Mouse (Mus musculus) spleen, adult 18-20 months (tissue): Measurements from ENCODE around the gene Slc39a1.

Experiments
- DNase-seq, 2 experiments: peaks; one replicate each; pipeline ENCODE4 v3.0.0; 2022; ENCODE audit warnings: mixed read lengths in 2 of 2

Slc39a1 gene

GRCm38 (mm10) chr3:90247960-90248745 is at the start of gene Slc39a1:
Gene Slc39a1, plus strand, starts transcription at chr3:90248172.
- peak; percentile 84 to 86 for DNase-seq

- no peak for DNase-seq
These were observed 45.1 kb upstream of the Slc39a1 start for GRCm38 (mm10) chr3:90202884-90203283.

GRCm38 (mm10) chr3:90203619-90204018 is 44.4 kb upstream of the Slc39a1 start:
- no peak for DNase-seq

- no peak for DNase-seq
These were observed 43.4 kb upstream of the Slc39a1 start for GRCm38 (mm10) chr3:90204582-90204981.

- DNase-seq: no peak
These were observed 39.3 kb upstream of the Slc39a1 start for GRCm38 (mm10) chr3:90208662-90209061.

GRCm38 (mm10) chr3:90209908-90210566 is 37.9 kb upstream of the Slc39a1 start:
- DNase-seq: no peak

GRCm38 (mm10) chr3:90211475-90212398 is 36.2 kb upstream of the Slc39a1 start:
- no peak for DNase-seq

- no peak for DNase-seq
These were observed 35.2 kb upstream of the Slc39a1 start for GRCm38 (mm10) chr3:90212723-90213122.

GRCm38 (mm10) chr3:90213377-90213866 is 34.5 kb upstream of the Slc39a1 start, which contains the start of the genes Rps27 and Rab13:
Gene Rps27, minus strand, starts transcription at chr3:90213651.
Gene Rab13, plus strand, starts transcription at chr3:90213695.
- peak; percentile 78 for DNase-seq

- no peak for DNase-seq
These were observed 33.9 kb upstream of the Slc39a1 start for GRCm38 (mm10) chr3:90213956-90214684.

- DNase-seq: no peak
These were observed 32.1 kb upstream of the Slc39a1 start for GRCm38 (mm10) chr3:90215825-90216380.

- peak in 1 of 2 experiments; percentile 61 for DNase-seq
These were observed 27.9 kb upstream of the Slc39a1 start for GRCm38 (mm10) chr3:90220088-90220487.

GRCm38 (mm10) chr3:90220531-90220951 is 27.4 kb upstream of the Slc39a1 start:
- peak; percentile 28 to 35 for DNase-seq

- DNase-seq: no peak
These were observed 26.8 kb upstream of the Slc39a1 start for GRCm38 (mm10) chr3:90221123-90221522.

- no peak for DNase-seq
These were observed 25.5 kb upstream of the Slc39a1 start for GRCm38 (mm10) chr3:90222455-90222854.

- DNase-seq: no peak
These were observed 25.0 kb upstream of the Slc39a1 start for GRCm38 (mm10) chr3:90222941-90223340.

GRCm38 (mm10) chr3:90224331-90224730 is 23.6 kb upstream of the Slc39a1 start:
- DNase-seq: no peak

- DNase-seq: peak in 1 of 2 experiments; percentile 24
These were observed 16.9 kb upstream of the Slc39a1 start for GRCm38 (mm10) chr3:90231075-90231474.

- DNase-seq: peak; percentile 83 to 88
These were observed 16.3 kb upstream of the Slc39a1 start, which contains the start of gene Jtb for GRCm38 (mm10) chr3:90231507-90232333. Gene Jtb, plus strand, starts transcription at chr3:90231597.

GRCm38 (mm10) chr3:90241251-90241650 is 6.7 kb upstream of the Slc39a1 start:
- no peak for DNase-seq
